Mouse (Mus musculus) G1E (cell line): Measurements from ENCODE around the gene Chst15.

Source experiments
- CTCF ChIP-seq: IDR thresholded peaks from 2 replicates; pipeline ENCODE4 v1.5.1; 2012; ENCODE audit warnings: low read depth, low read length, inconsistent platforms, mixed read lengths
- GATA1 ChIP-seq: IDR thresholded peaks from 2 replicates; pipeline ENCODE4 v1.6.1; 2012; ENCODE audit warnings: borderline replicate concordance, low read length, inconsistent platforms, mixed read lengths
- GATA2 ChIP-seq: IDR thresholded peaks from 2 replicates; pipeline ENCODE4 v1.6.1; 2012; ENCODE audit warnings: low read depth, low read length, inconsistent platforms, borderline replicate concordance
- POLR2AphosphoS5 ChIP-seq: IDR thresholded peaks from 2 replicates; pipeline ENCODE4 v1.6.1; 2012; ENCODE audit warnings: low read depth, low read length, inconsistent platforms; ENCODE audit not compliant: insufficient replicate concordance

GRCm38 (mm10) chr7:132343146-132343545 lies 26.1 kb upstream of the Chst15 start:
- no peak for TF ChIP-seq CTCF
- no peak for TF ChIP-seq GATA1
- no peak for TF ChIP-seq POLR2AphosphoS5
- TF ChIP-seq GATA2, result no peak
